Mouse (Mus musculus) ES-Bruce4 (cell line): ENCODE measurements around the gene Caprin2. TPM values are rescaled to one million over a fixed set of nuclear protein-coding genes. Genes with fewer than 3 reads are reported as not detected.
"Not testable (repeated sequence)": the region's sequence is repeated elsewhere in the genome, so short reads cannot be mapped to it uniquely, and the experiment has no call there.

ENCODE experiments used
- H3K27ac ChIP-seq: 2 replicates; pipeline ENCODE4 v1.5.1; 2012; ENCODE audit warnings: low read length, inconsistent platforms; ENCODE audit not compliant: insufficient read depth
- H3K27me3 ChIP-seq: 2 replicates; pipeline ENCODE4 v1.6.1; 2012; ENCODE audit warnings: mild to moderate bottlenecking, low read length, inconsistent platforms; ENCODE audit not compliant: control insufficient read depth, poor library complexity, insufficient read depth, severe bottlenecking
- H3K36me3 ChIP-seq: 2 replicates; pipeline ENCODE4 v1.6.1; 2012; ENCODE audit warnings: inconsistent platforms, mild to moderate bottlenecking, low read length, moderate library complexity; ENCODE audit not compliant: control insufficient read depth, poor library complexity, insufficient read depth, severe bottlenecking
- H3K4me1 ChIP-seq: one replicate; pipeline ENCODE4 v1.8.1; 2011; ENCODE audit warnings: low read length; ENCODE audit not compliant: control insufficient read depth, insufficient read depth
- H3K4me3 ChIP-seq: 2 replicates; pipeline ENCODE4 v1.5.1; 2011; ENCODE audit warnings: low read depth, mild to moderate bottlenecking, low read length
- H3K9ac ChIP-seq: 2 replicates; pipeline ENCODE4 v1.6.1; 2012; ENCODE audit warnings: low read depth, mild to moderate bottlenecking, inconsistent platforms; ENCODE audit not compliant: poor library complexity, severe bottlenecking
- H3K9me3 ChIP-seq: replicated peaks from 2 replicates; pipeline ENCODE4 v1.6.1; 2012; ENCODE audit warnings: mild to moderate bottlenecking, low read length, inconsistent platforms; ENCODE audit not compliant: control insufficient read depth, poor library complexity, insufficient read depth, severe bottlenecking
- CTCF ChIP-seq: IDR thresholded peaks from one replicate; pipeline ENCODE4 v1.8.1; 2011; ENCODE audit warnings: low read depth, low read length
- EP300 ChIP-seq: IDR thresholded peaks from 2 replicates; pipeline ENCODE4 v1.6.1; 2011; ENCODE audit warnings: low read depth, low read length; ENCODE audit not compliant: insufficient read depth
- POLR2A ChIP-seq: IDR thresholded peaks from one replicate; pipeline ENCODE4 v1.8.1; 2011; ENCODE audit warnings: low read length; ENCODE audit not compliant: insufficient read depth
- polyA plus RNA-seq: library from polyadenylated mRNA; stranded (reverse); fragments of >200 nt; gene quantifications from 2 replicates; pipeline ENCODE4 v1.2.4, GENCODE M21; 2011; ENCODE audit warnings: low read depth; ENCODE audit not compliant: missing spikeins, insufficient read depth, insufficient read length

Gene Caprin2
- polyA plus RNA-seq = 44.0 and 44.6 TPM in 2 replicates

DNA sequence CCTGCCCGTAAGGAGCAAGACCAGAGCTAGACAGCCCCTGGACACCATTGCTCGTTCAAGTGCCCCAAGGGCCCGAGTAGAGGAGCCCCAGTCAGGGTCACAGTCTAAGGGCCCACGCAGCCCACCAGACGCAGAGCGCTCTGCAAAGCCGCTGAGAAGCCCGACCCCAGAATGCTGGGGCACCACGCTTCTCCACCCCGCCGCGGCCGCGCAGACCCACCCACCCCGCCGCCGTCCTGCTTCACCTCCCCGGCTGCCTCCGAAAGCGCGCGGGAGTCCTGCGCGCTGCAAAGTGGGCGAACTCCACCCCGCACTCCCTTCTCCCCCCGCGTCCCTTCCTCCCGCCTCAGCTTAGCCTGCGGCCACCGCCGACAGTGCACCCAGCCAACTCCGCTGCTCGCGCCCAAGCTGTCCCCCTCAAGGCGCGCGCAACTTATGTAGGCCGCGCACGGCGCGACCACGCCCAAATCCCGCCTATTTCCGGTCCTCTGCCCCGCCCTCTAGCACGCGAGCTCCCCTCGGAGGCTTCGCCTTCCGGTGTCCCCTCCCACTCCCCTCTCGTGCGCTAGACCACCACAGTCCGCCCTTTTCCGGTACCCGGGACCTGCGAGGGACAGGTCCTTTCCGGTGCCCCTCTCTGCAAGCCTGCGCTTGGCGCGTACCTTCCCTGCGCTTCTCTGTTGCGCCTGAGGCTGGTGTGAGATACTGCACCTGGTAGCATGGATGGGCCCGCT, at the start of gene Caprin2:
Gene Caprin2 (minus strand): TSS at position 465 of the 734 bp plus-strand sequence.
- Histone ChIP-seq H3K27ac (peak within 1 kb of the TSS; percentile 80), H3K9me3 (no peaks in the 10 kb centered on the region), H3K36me3 (no peaks in the 10 kb centered on the region), H3K27me3 (no peaks in the 10 kb centered on the region), H3K4me3 (peak within 1 kb of the TSS; percentile 89), H3K4me1 (peaks cover 2% of the 10 kb centered on the region), H3K9ac (peak within 1 kb of the TSS; percentile 85)
- TF ChIP-seq CTCF (no peak), POLR2A (peak; percentile 98), EP300 (0 out of 2 replicates have a peak, but pooled peaks have one; percentile 64)

GRCm38 (mm10) chr6:148944767-148945508, 48.9 kb upstream of the Caprin2 start:
- H3K27ac ChIP-seq = peak overlapping the region; percentile 92
- TF ChIP-seq CTCF = no peak
- TF ChIP-seq POLR2A = no peak
- TF ChIP-seq EP300 = no peak
- no peaks in the 10 kb centered on the region for H3K9me3 ChIP-seq
- H3K4me3 ChIP-seq = peak overlapping the region; percentile 88
- peaks cover 40% of the 10 kb centered on the region for H3K36me3 ChIP-seq
- peak overlapping the region; percentile 98 for H3K9ac ChIP-seq
- no peaks in the 10 kb centered on the region for H3K27me3 ChIP-seq
- no peaks in the 10 kb centered on the region for H3K4me1 ChIP-seq

GRCm38 (mm10) chr6:148944344-148944766, 48.3 kb upstream of the Caprin2 start:
- Histone ChIP-seq H3K27ac (peak overlapping the region; percentile 92), H3K9me3 (no peaks in the 10 kb centered on the region), H3K4me1 (no peaks in the 10 kb centered on the region), H3K27me3 (no peaks in the 10 kb centered on the region), H3K36me3 (peaks cover 46% of the 10 kb centered on the region), H3K9ac (peak overlapping the region; percentile 98), H3K4me3 (peak overlapping the region; percentile 88)
- no peak for TF ChIP-seq CTCF
- TF ChIP-seq EP300 = no peak

DNA sequence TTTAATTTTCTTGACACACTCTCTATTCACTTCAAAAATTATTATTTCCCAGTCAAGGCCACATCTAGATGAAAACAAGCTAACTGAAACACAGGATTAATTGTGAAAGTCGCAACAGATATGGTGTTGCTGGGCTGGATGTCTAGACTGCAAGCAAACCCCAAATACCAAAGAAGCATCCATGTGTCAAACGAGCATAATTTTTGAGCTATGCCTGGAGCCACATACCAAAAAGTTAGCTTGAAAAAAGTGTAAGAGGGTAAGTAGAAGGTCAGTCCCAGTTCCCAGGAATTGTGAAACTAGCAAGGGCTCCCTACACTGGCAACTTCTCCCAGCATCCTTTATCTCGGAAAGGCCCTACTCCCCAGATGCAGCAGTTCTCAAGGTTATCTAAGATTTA, 47.7 kb upstream of the Caprin2 start:
- Histone ChIP-seq H3K9ac (peak overlapping the region; percentile 98), H3K27ac (peak overlapping the region; percentile 92; the same call in 1 of the 2 replicates), H3K4me1 (no peaks in the 10 kb centered on the region), H3K27me3 (no peaks in the 10 kb centered on the region), H3K36me3 (peaks cover 53% of the 10 kb centered on the region), H3K9me3 (no peaks in the 10 kb centered on the region), H3K4me3 (peak overlapping the region; percentile 60)
- TF ChIP-seq CTCF = no peak
- no peak for TF ChIP-seq POLR2A

DNA sequence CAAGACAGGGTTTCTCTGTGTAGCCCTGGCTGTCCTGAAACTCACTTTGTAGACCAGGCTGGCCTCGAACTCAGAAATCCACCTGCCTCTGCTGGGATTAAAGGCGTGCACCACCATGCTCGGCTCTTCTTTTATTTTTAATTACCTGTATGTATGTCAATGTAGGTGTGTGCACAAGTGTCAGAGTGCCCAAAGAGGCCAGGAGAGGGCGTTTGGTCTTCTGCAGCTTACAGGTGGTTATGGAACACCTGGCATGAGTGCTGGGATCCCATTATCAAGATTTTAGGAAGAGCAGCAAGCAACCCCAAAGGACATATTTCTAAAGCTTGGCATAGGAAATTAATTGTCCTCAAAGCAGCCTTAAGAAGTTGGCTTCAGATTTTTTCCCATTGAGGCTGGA, 46.4 kb upstream of the Caprin2 start:
- TF ChIP-seq EP300 (no peak), CTCF (peak; percentile 36), POLR2A (no peak)
- Histone ChIP-seq H3K4me3 (peak overlapping the region; percentile 46), H3K36me3 (peaks cover 61% of the 10 kb centered on the region), H3K4me1 (no peaks in the 10 kb centered on the region), H3K9me3 (no peaks in the 10 kb centered on the region), H3K9ac (peak overlapping the region; percentile 69; the same call in 1 of the 2 replicates), H3K27me3 (no peaks in the 10 kb centered on the region), H3K27ac (peak overlapping the region; percentile 61; the same call in 1 of the 2 replicates)

- peak overlapping the region; percentile 59 for H3K9ac ChIP-seq
- TF ChIP-seq POLR2A (no peak), CTCF (no peak), EP300 (no peak)
- H3K9me3 ChIP-seq = no peaks in the 10 kb centered on the region
- no peaks in the 10 kb centered on the region for H3K27me3 ChIP-seq
- H3K4me1 ChIP-seq = no peaks in the 10 kb centered on the region
- H3K4me3 ChIP-seq = no peak overlapping the region; the same call in 1 of the 2 replicates
- peaks cover 62% of the 10 kb centered on the region for H3K36me3 ChIP-seq
- no peak overlapping the region for H3K27ac ChIP-seq
Observed at GRCm38 (mm10) chr6:148941880-148942279, 45.8 kb upstream of the Caprin2 start.

- H3K27ac ChIP-seq, H3K4me3 ChIP-seq, H3K9ac ChIP-seq, H3K9me3 ChIP-seq, H3K27me3 ChIP-seq, H3K4me1 ChIP-seq: not testable (repeated sequence)
- peaks cover 67% of the 10 kb centered on the region for H3K36me3 ChIP-seq
Observed at GRCm38 (mm10) chr6:148940383-148940782, 44.3 kb upstream of the Caprin2 start.
